Mouse (Mus musculus) thymus, postnatal 0 days (tissue): Measurements from ENCODE around the gene Pparg. TPM values are rescaled to one million over a fixed set of nuclear protein-coding genes. Genes with fewer than 3 reads are reported as not detected.

ENCODE experiments used
- DNase-seq: peaks from one replicate; pipeline ENCODE4 v3.0.0-alpha.2; 2015; ENCODE audit warnings: low spot score
- polyA plus RNA-seq: library from polyadenylated mRNA; unstranded; fragments of >200 nt; fragmentation: Nextera tagmentation; extraction: Ambion mirVana; gene quantifications from 2 replicates; pipeline ENCODE4 v1.2.1, GENCODE M21; 2015

The Pparg gene
- polyA plus RNA-seq = 4.7 and 5.9 TPM in 2 replicates

DNA sequence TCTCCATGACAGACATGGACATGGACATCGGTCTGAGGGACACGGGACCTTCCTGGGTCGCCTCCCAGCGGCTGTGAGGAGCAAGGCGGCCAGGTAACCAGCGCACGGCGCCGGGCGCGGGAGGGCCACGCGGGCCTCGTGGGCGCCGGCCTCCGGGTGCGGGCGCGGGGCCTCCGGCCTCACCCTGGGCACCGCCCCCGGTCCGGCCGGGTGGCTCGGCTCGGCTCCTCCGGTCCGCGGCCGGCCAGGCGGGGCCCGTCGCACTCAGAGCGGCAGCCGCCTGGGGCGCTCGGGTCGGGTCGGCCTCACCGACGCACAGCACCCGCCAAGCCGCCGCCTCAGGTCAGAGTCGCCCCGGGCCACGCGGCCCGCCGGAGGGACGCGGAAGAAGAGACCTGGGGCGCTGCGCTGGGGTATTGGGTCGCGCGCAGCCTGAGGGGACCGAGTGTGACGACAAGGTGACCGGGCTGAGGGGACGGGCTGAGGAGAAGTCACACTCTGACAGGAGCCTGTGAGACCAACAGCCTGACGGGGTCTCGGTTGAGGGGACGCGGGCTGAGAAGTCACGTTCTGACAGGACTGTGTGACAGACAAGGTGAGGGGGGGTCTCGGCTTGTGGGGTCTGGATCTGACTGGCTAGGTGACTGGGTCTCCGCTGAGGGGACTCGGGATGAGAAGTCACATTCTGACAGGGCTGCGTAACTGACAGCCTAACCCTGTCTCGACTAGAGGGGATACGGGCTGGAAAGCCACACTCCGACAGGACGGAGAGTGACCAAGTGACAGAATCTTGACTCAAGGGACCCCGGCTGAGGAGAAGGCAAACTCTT, at the start of gene Pparg:
Gene Pparg, plus strand, starts transcription at position 176 of the 830 bp plus-strand sequence.
- DNase-seq = peak; percentile 18

DNA sequence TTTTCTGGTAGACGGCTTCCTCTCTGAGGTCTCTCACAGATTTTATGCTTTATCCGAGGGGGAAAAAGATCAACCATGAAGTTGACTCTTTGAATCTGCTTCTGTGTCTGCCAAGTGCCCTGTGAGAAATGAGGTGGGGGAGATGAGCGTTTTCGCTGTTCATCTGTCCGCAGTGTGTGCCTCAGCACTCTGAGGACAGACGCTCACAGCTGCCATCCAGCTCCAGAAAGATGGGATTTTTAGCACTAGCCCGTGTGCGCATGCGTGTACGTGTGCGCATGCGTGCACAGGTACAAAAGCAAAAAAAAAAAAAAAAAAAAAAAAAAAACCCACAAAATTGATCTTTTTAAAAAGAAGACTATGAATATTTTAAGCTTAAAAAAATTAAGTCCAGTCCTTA, 48.0 kb upstream of the Pparg start:
- no peak for DNase-seq

DNA sequence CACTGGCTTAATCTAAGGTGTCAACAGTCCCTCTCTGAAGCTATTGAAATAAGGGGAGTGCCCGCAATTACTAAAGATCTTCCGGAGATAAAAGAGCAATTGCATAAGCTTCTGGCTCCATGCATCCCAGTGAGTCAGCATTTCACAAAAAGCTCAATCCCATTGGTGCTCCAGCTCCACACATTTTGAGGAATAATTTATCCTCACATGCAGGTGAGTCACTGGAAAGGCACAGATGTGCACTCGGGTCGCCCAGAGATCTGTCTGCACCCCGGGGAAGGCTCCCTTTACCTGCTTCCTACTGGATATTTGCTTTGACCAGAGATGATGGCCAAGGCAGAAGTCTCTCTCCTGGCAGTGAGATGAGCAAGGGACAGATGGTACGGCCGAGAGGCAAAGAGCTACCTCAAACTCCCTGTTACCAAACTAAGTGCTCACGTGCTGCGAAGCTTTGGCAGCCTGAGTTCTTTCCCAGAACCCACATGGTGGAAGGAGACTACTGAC, 47.5 kb upstream of the Pparg start:
- no peak for DNase-seq

DNA sequence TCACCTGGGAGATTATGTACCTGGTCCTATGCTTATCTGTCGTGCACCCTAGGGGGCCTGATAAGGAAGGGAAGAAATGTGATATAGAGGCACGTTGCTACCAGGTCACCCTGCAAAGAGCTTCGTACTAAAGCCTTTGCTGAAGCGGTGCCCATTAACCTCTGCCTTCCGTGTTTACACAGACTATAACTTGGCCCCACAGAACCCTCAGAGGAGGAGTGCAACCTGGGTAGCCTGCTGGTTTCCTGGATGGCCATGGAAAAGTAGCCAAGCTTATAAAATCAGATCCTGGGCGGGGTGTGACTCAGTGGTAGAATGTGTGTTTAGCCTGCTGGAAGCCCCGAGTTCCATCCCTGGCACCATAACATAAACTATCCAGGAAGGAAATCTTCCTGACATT, 46.8 kb upstream of the Pparg start:
- DNase-seq = no peak

DNA sequence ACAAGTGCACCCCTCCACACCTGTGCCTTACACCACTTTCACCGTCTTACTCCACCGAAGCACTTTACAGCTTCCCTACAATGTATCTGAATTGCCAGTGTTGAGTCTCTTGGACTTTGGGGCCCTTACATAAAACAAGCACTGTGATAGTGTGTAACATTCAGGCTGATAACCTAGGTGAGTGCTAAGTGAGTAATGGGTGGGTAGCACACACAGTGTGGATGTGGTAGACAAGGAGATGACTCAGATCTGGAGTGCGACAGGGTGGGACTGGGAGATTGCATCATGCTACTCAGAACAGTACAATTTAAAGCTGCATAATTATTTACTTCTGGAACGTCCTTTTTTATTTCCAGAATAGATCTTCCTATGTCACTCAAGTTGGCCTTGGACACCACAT, 45.0 kb upstream of the Pparg start:
- no peak for DNase-seq

DNA sequence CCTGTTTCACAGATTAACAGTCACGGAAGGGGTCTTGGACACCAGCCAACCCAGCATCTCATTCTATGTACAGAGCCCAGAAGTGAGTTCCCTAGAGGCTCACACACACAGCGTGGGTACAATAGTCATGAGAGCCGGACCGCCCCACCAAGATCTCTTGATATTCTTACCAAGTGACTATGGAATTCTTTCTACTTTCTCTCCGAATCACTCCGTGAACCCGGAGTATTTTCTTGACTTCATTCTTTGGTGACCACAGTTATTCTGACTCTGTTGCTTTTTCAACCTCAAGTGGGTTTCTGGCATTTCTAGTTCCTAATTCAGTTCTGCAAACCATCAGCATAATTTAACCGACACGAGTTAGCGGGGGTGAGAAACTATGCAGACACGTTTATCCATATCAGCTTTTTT, 43.9 kb upstream of the Pparg start:
- DNase-seq = no peak

DNA sequence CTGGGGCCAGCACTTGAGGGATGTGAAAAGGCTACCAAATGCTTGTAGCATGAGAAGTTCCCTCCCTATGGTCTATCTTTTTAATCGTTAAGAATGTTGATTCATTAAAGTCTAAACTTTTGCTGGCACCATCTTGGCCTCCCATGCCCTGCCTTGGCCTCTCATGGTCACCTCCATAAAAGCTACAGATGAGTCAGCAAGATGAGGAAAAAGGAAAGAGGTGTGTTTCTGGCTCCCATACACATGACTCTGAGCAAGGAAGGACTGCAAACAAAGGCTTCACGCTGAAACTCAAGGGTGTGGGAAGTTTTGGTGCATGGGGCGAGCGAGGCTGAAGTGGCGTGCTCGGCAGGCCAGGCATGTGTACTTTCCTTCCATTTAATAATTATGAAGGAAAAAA, 41.9 kb upstream of the Pparg start:
- no peak for DNase-seq

DNA sequence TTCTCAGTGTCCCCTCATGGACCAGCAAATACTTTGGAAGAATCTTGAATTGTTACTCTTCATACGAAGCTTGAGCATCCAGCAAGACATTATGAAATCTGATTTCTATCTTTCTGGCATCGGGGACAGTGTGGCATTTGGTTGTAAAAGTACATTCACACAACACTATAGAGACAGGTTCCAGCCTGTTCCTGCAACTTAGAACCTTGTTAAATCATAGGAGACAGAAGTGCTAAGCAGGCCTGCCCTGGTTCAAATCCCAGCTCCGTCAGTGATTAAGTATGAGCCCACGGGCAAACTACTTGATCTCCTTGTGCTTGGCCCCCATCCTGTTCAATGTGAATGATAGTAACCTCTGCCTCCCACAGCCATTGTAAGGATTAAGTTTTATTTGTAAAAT, 41.1 kb upstream of the Pparg start:
- no peak for DNase-seq

DNA sequence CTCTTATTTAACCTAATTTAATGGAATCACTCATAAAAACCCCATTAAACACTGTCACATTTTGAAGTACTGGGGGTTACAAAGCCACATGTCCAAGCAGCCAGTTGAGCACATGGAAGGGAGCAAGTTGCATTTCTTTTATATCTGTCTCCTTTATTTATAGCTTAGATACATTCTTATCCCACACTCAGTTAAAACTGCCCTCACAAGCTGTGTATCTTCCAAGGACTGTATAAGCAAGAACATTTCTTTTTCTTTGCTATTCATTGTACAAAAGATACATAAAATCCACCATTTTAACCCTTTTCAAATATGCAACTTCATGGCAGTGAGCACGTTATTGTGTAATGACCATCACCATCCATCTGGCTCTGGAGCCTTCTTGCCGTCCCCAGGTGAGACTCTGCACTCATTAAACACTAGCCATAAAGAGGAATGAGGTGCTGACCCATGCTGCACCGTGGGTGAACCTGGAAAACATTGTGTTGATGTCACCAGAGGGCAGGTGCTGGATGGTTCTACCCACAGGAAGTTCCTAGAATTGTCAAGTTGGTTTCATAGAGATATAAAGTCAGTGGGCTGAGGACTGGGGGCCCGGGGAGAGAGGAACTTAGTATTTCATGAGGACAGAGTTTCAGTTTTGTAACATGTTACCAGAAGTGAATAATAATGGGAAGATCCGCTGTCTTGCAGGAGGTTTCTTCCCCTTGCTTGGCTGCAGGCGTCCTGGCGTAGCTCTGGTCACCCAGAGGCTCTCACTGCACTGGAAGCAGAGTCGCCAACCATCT, 39.6 kb upstream of the Pparg start:
- no peak for DNase-seq

DNA sequence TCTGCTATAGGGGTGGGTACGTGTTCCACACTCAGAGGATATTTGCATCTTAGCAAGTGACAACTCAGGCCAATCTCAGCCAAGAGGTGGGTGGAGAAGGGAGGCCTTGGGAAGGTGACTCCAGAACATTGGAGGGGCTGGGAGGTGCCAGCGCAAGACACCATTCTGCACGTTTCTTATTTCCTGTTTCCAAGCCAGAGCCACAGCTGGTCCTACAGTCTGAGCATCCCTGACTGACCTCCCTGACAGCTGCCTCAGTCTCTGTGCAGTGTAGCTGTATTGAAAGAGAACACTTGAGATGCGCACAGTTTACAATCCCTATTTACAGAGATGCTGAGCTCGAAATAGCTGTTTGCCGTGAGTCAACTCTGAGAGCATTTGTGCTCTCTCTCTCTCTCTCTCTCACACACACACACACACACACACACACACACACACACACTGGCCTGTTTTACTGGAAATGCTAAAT, 38.8 kb upstream of the Pparg start:
- DNase-seq = no peak

DNA sequence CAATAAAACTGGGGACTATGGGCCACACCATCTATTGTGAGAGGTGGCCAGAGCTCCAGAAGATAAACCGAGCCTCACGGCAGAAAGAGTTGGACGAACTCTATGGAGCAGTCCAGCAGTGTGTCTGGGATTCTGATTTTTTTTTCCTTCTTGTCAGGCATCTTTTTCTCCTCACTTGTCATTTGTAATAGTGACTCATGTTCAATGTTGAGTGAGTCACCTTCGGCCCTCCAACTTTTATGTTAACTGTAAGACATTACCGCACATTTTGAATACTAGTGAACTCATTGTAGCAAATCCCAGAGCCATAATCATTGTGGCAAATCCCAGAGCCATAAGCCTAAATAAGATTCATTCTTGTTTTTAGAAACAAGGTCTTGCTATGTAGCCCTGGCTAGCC, 37.8 kb upstream of the Pparg start:
- no peak for DNase-seq

DNA sequence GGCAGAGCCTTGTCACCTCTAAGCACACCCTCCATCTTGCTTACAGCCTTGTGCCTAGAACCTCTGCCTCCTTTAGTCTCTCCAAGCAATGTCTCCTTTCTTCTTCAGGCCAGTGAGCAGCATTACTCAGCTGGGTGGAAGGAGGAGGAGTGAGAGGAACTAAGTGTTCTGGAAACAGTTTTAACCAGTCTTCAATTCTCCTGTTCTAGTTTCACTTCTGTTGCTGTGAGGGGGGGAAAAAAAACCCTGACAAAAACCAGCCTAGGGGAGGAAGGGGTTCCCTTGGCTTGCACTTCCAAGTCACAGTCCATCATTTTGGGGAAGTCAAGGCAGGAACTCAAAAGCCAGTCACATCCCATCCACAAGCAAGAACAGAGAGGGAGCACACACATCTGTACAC, 29.8 kb upstream of the Pparg start:
- no peak for DNase-seq

DNA sequence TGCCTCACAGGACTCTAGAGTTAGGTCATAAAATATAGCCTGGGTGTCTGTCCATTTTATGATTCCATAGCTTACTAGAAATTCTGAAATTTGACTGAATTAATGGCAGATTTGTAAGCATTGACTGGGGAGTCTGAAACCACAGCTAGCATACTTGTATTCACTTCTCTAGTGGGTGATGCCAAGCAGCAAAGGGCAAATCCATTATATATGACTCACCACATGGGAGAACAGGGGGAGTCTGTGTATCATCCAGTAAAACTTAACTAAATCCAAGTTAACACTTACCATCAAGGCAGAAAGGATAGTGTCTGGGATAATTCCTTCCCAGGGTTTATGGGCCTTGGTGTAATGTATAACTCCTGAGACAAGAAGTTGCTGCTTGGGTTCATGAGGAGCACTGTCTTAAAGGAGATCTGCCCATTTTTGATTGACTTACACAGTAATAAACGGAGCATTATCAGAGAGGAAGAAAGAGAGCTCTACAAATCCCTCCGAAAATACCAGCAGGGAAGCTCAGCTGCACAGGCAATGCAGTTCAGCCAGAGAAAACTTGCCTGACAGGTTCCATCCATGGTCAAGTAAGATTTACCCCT, 27.6 kb upstream of the Pparg start:
- no peak for DNase-seq

DNA sequence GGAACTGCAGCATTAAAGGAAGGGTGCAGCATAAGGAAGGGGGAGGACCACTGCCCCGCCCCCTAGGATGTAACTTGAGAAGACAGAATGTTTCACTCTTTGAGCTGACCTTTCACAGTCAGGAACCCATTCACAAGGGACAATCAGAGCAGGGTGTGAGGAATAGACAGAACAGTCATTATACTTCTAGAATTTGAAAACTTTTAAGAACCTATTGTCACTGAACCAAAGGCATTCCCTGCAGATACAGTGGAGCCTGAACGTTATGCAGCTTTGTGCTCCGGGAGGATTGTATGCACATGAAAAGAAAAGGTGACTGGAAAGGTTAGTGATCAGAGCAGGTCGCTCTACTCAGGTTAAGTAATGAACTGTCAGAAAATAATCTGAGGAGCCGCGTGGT, 25.2 kb upstream of the Pparg start:
- DNase-seq = no peak

DNA sequence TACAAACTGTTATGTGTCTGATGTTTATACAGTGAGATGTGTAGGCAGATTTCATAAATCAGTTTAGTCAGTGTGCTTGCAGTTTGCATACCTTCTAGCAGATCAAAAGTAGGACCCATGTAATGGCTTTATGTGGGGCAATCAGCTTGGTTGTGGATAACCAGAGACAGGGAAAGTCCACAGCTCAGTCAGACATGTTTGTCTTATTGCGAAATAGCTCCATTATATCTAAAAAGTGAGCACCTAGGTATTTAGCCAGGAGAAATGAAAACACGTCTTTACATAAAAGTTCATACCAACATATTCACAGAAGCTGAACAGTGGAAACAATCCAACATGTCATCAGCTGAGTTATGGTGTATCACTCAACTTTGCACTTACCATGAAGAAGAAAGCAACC, 20.7 kb upstream of the Pparg start:
- DNase-seq = no peak

DNA sequence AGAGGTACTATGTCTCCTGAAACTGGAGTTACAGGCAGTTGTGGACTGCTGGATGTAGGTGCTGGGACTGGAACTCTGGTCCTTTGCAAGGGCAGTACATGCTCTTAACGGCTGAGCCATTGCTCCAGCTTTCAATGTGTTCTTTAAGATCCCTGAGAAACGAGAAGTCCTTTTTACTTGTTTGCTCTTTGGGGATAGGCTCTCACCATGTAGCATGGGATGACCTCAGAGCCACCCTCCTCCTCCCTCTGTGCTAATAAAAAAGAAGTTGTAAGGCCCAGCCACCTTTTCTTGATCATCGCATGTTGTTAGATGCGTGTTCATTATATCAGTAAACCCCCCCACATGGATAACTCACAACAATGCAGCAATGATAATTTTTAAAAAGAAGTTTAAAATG, 17.7 kb upstream of the Pparg start:
- DNase-seq = no peak

DNA sequence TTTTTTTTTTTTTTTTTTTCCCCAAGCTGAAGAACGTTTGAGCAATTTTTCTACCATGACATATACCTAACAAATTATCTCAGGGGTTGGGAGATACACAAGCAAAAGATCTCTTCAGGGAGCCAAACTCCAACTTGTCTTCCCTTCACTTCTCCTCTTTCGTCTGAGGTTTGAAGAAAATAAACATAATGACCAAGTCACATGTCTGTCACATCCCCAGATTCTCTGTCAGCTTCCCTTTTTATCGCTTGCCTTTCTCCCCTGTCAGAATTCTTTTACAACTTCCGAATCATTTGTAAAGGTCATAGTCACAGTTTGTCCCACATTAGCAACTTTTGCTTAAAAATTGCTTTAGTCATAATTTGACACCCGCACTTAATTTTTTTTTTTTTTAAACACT, 17.2 kb upstream of the Pparg start:
- DNase-seq = no peak

DNA sequence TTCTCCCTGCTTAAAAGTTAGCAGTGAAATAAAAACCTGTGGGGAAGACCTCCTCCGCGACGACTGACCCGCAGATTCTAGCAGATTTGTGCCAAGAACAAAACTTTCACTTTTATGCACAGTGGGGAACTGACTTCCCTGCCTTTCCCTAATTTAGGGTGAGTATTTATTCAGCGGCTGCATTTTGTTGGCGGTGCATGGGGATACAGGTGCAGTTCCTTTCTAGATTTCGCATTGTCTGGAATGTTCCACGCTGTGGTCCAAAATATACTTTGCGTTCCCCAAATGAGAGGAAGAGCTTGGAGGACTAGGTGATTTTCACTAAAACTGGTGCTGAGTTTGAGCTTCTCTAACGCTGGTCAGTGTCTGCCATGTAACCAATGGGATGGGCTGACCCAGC, 16.6 kb upstream of the Pparg start:
- DNase-seq = no peak

DNA sequence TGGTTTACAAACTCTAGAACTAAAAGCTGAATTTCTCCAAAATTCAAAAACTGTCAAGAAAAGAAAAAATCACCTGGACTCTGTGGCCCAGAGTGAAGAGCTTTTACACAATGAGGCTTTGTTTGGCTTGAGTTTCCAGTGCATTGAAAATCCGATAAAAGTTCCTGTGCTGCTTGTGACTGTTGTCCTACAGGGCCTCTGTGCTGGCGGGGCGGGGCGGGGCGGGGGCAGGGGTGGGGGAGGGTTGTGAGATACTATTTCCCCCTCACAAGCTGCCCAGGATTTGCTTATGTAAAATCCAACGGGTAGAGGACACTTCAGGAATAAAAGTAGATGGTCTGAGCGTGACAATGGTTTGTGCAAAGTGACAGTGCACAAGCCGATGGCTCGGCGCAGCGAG, 16.2 kb upstream of the Pparg start:
- no peak for DNase-seq

DNA sequence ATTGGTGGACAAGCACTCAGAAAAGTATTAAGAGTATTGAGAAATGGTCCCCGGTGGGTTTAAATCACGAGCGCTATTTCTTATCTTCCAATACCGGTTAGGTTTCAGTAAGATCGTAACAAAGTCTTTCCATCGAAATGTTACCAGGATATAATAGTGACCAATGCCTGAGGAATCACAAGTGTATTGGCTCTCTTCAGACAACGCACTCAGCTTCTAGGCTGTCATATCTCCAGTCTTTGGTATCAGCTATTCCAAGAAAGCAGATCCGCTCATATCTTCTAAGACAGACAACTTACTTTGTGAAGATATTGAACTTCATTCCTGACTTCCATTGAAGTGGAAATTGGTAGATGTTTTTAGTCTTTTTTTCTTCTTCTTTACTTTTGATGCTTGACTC, 15.7 kb upstream of the Pparg start:
- DNase-seq = no peak

DNA sequence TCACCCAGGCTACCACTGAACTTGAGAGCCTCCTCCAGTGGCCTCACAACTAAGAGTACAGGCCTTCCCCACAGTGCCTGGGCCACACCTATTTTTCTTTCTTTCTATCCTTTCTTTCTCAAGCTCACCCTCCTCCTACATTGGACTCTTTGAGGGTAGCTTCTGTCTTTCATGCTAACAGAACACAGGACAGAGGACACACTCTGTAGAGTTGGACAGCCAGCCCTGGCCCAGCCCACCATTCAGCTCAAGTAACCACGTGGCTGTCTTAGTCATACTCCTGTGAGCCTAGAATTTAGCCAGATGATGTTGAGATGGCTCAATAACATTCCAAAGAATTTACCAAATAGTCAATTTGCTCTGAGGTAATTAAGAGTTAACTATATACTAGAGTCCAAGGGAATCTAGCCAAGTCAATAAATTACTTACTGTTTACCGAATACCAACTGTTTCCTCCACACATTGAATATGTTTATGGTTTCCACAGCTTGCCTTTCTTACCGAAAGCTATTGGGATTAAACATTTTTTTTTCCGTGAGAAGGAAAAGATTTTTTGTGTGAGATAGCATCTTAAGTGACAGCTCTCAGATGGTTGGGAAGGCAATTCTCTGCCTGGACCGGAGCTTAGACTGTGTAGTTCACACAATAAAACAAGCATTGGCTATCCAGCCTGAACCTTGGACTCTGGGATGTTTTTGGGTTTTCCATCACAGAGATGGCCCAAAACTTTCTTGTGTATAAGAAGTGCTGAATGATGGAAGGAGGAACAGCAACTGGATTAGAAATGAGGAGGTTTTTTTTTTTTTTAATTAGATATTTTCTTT, 10.9 kb upstream of the Pparg start:
- DNase-seq = no peak
